Mouse (Mus musculus) cerebellum, adult 9-10 months (tissue): Measurements from ENCODE around the gene Sbpl.
"Not testable (repeated sequence)": the region's sequence is repeated elsewhere in the genome, so short reads cannot be mapped to it uniquely, and the experiment has no call there.

Experiments
- DNase-seq: peaks from one replicate; pipeline ENCODE4 v3.0.0; 2022

Gene Sbpl

GRCm38 (mm10) chr17:23960084-23960738 is 5.1 kb upstream of the Sbpl start:
- DNase-seq: peak; percentile 86

- DNase-seq: not testable (repeated sequence)
Measured at GRCm38 (mm10) chr17:23950828-23951227, 4.2 kb downstream of the Sbpl start.

DNA sequence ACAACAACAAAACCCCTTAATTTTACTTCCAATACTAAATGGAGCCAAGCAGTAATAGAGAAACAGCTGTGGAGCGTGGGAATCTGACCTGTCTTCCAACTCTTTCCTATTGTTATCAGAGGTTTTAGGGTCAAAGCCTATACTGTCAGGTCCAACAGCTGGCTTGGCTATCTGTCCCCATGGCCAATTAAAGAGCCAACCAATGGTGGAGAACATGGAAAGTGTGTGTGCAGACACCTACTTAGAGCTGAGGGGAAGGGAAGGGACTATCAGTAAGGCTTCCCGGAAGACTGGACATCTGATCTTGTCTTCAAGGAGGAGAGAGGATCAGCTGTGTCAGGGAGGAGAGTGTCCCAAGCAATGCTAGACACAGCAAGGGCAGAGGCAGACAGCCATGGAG is 6.0 kb downstream of the Sbpl start:
- no peak for DNase-seq

GRCm38 (mm10) chr17:23947486-23947885 is 7.6 kb downstream of the Sbpl start:
- DNase-seq: not testable (repeated sequence)

GRCm38 (mm10) chr17:23941372-23941771 is 13.7 kb downstream of the Sbpl start, which contains the start of gene Sbp:
Gene Sbp (plus strand): TSS chr17:23941672.
- no peak for DNase-seq

DNA sequence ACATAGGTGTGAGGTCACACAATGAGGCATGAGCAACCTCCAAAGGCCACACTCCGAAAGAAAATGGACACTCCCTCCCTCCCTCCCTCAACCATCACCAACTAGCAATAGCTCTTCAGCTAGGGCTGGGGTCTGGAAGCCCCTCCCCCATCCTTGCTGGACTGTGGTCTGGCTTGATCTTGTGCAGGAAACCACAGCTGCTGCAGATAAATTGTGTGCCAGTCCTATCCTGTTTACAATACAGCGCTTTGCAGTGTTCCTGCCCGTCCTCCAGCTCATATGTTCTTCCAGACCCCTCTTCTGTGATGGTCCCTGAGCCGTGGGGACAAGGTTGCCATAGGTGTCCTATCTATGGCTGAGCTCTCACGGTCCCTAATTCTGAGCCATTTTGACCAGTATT is 23.9 kb downstream of the Sbpl start:
- no peak for DNase-seq

GRCm38 (mm10) chr17:23925090-23925493 is 30.0 kb downstream of the Sbpl start:
- DNase-seq: peak; percentile 81

- peak; percentile 96 for DNase-seq
Measured at GRCm38 (mm10) chr17:23924531-23925007, 30.5 kb downstream of the Sbpl start.

GRCm38 (mm10) chr17:23917158-23917557 is 37.9 kb downstream of the Sbpl start, which contains the start of gene Dcpp3:
Gene Dcpp3 (plus strand): TSS chr17:23917458.
- not testable (repeated sequence) for DNase-seq
